ENCODE assay signal across 15 mouse cellular contexts in genomic region chr5:4538572-4538971, GRCm38 (mm10).
DNase-seq lines count a peak whose midpoint lies in the region; ATAC-seq and TF ChIP-seq lines count a peak whose summit lies in the region.
"Had no signal": no experiment of that assay in that cellular context is flagged by ENCODE, and none has a peak within 500 bp of the region (broad histone marks: within the 10 kb centered on the region; RNA-seq: fewer than 3 reads in every experiment).

No protein-coding gene starts in this region.

- ATAC-seq in hindbrain, embryonic 13.5 days (ENCODE audit: low FRiP score) = peak; percentile 77; the same call in 1 of the 2 replicates
- ATAC-seq in hindbrain, embryonic 11.5 days (ENCODE audit: low FRiP score) = no peak
- ATAC-seq in neural tube, embryonic 14.5 days (ENCODE audit: low read depth) = peak; percentile 73; the same call in 1 of the 2 replicates
- peak; percentile 64; the same call in 1 of the 2 replicates for ATAC-seq in midbrain, embryonic 14.5 days (ENCODE audit: low FRiP score, low TSS enrichment)
- no peak for ATAC-seq in liver, postnatal 0 days
- ATAC-seq: liver, embryonic 12.5 days had no signal

- no peak for DNase-seq in hindbrain, embryonic 11.5 days (ENCODE audit: low spot score)
- DNase-seq in neural tube, embryonic 10.5 days (ENCODE audit: extremely low spot score, low spot score) = no peak
- peak; percentile 49 for DNase-seq in brain, adult 2 months (ENCODE audit: low read depth, low spot score)
- DNase-seq in midbrain, embryonic 14.5 days = peak; percentile 60
- no peak for DNase-seq in liver, postnatal 0 days
- DNase-seq in spleen, postnatal 14 days (ENCODE audit: low spot score in 2 of 2) = no peak
- DNase-seq: cerebellum, adult 2 months; gastrocnemius, postnatal 25 days had no signal

- 51% methylated on average over 6 of the region's 6 CpGs for WGBS in hindbrain, embryonic 13.5 days
- 72% methylated on average over 6 of the region's 6 CpGs for WGBS in hindbrain, embryonic 11.5 days
- 61% methylated on average over 6 of the region's 6 CpGs for WGBS in neural tube, embryonic 14.5 days
- WGBS in midbrain, embryonic 14.5 days = 45% methylated on average over 6 of the region's 6 CpGs
- 78% methylated on average over 6 of the region's 6 CpGs for WGBS in liver, postnatal 0 days (ENCODE audit: insufficient replicate concordance)

- H3K4me2 ChIP-seq in hindbrain, embryonic 13.5 days = no peak overlapping the region
- H3K4me2 ChIP-seq in hindbrain, embryonic 11.5 days (replicated peaks; ENCODE audit: low read depth, low read length) = no peak overlapping the region
- H3K4me2 ChIP-seq in neural tube, embryonic 14.5 days (ENCODE audit: low read depth, low read length) = no peak overlapping the region
- H3K4me2 ChIP-seq in midbrain, embryonic 14.5 days (ENCODE audit: low read length) = no peak overlapping the region
- no peak overlapping the region for H3K4me2 ChIP-seq in liver, postnatal 0 days (ENCODE audit: low read depth, low read length)
- H3K4me2 ChIP-seq: heart, embryonic 12.5 days; liver, embryonic 12.5 days had no signal

- no peak for TF ChIP-seq CTCF in liver, postnatal 0 days (IDR thresholded peaks at IDR 0.05; ENCODE audit: low read depth)

- TF ChIP-seq EP300 in liver, postnatal 0 days (IDR thresholded peaks at IDR 0.05; ENCODE audit: low read depth) = no peak

- H3K9me3 ChIP-seq in hindbrain, embryonic 13.5 days = no peaks in the 10 kb centered on the region
- no peaks in the 10 kb centered on the region for H3K9me3 ChIP-seq in hindbrain, embryonic 11.5 days (ENCODE audit: control insufficient read depth, low read length)
- no peaks in the 10 kb centered on the region for H3K9me3 ChIP-seq in neural tube, embryonic 14.5 days (ENCODE audit: control insufficient read depth, low read length)
- H3K9me3 ChIP-seq in midbrain, embryonic 14.5 days (ENCODE audit: control insufficient read depth, low read length) = no peaks in the 10 kb centered on the region
- no peaks in the 10 kb centered on the region for H3K9me3 ChIP-seq in liver, postnatal 0 days (ENCODE audit: low read length)
- H3K9me3 ChIP-seq: embryonic facial prominence, embryonic 10.5 days; heart, embryonic 12.5 days; liver, embryonic 12.5 days had no signal

- no peaks in the 10 kb centered on the region for H3K4me1 ChIP-seq in hindbrain, embryonic 13.5 days (replicated peaks)
- no peaks in the 10 kb centered on the region for H3K4me1 ChIP-seq in hindbrain, embryonic 11.5 days (replicated peaks; ENCODE audit: control insufficient read depth, insufficient read depth, low read length)
- no peaks in the 10 kb centered on the region for H3K4me1 ChIP-seq in neural tube, embryonic 14.5 days (ENCODE audit: control insufficient read depth, insufficient read depth, low read length)
- H3K4me1 ChIP-seq in midbrain, embryonic 14.5 days (ENCODE audit: control insufficient read depth, insufficient read depth, low read length) = no peaks in the 10 kb centered on the region
- no peaks in the 10 kb centered on the region for H3K4me1 ChIP-seq in liver, postnatal 0 days (ENCODE audit: insufficient read depth)
- H3K4me1 ChIP-seq: heart, embryonic 12.5 days; liver, embryonic 12.5 days had no signal

- no peak overlapping the region for H3K27ac ChIP-seq in hindbrain, embryonic 13.5 days
- H3K27ac ChIP-seq in hindbrain, embryonic 11.5 days (ENCODE audit: low read depth, low read length) = no peak overlapping the region
- no peak overlapping the region for H3K27ac ChIP-seq in neural tube, embryonic 14.5 days (ENCODE audit: low read depth, low read length)
- no peak overlapping the region; the same call in 1 of the 2 replicates for H3K27ac ChIP-seq in midbrain, embryonic 14.5 days (replicated peaks; ENCODE audit: low read depth, low read length)
- H3K27ac ChIP-seq in liver, postnatal 0 days (ENCODE audit: low read depth) = no peak overlapping the region
- H3K27ac ChIP-seq: embryonic facial prominence, embryonic 10.5 days; liver, embryonic 12.5 days; macrophage had no signal

- no peaks in the 10 kb centered on the region for H3K36me3 ChIP-seq in hindbrain, embryonic 13.5 days
- H3K36me3 ChIP-seq in hindbrain, embryonic 11.5 days (ENCODE audit: control insufficient read depth, insufficient read depth, low read length) = no peaks in the 10 kb centered on the region
- no peaks in the 10 kb centered on the region for H3K36me3 ChIP-seq in neural tube, embryonic 14.5 days (ENCODE audit: control insufficient read depth, insufficient read depth, low read length)
- no peaks in the 10 kb centered on the region for H3K36me3 ChIP-seq in midbrain, embryonic 14.5 days (ENCODE audit: control insufficient read depth, insufficient read depth, low read length)
- no peaks in the 10 kb centered on the region for H3K36me3 ChIP-seq in liver, postnatal 0 days (replicated peaks; ENCODE audit: insufficient read depth, low read length)
- H3K36me3 ChIP-seq: embryonic facial prominence, embryonic 10.5 days; heart, embryonic 12.5 days; liver, embryonic 12.5 days had no signal

- H3K4me3 ChIP-seq in hindbrain, embryonic 13.5 days = no peak overlapping the region
- H3K4me3 ChIP-seq in hindbrain, embryonic 11.5 days (ENCODE audit: low read depth, low read length) = no peak overlapping the region
- no peak overlapping the region for H3K4me3 ChIP-seq in neural tube, embryonic 14.5 days (ENCODE audit: low read depth, low read length)
- no peak overlapping the region for H3K4me3 ChIP-seq in midbrain, embryonic 14.5 days (replicated peaks; ENCODE audit: low read depth, low read length)
- H3K4me3 ChIP-seq in liver, postnatal 0 days (ENCODE audit: low read depth, low read length) = no peak overlapping the region
- H3K4me3 ChIP-seq: embryonic facial prominence, embryonic 10.5 days; heart, embryonic 12.5 days; liver, embryonic 12.5 days; myocyte had no signal

- no peaks in the 10 kb centered on the region for H3K27me3 ChIP-seq in hindbrain, embryonic 13.5 days
- H3K27me3 ChIP-seq in hindbrain, embryonic 11.5 days (ENCODE audit: control insufficient read depth, insufficient read depth, low read length) = no peaks in the 10 kb centered on the region
- H3K27me3 ChIP-seq in neural tube, embryonic 14.5 days (ENCODE audit: control insufficient read depth, insufficient read depth, low read length) = no peaks in the 10 kb centered on the region
- H3K27me3 ChIP-seq in midbrain, embryonic 14.5 days (ENCODE audit: control insufficient read depth, insufficient read depth, low read length) = no peaks in the 10 kb centered on the region
- H3K27me3 ChIP-seq in liver, postnatal 0 days (ENCODE audit: insufficient read depth, low read length) = no peaks in the 10 kb centered on the region
- H3K27me3 ChIP-seq: heart, embryonic 12.5 days; liver, embryonic 12.5 days had no signal

- H3K9ac ChIP-seq in hindbrain, embryonic 13.5 days = no peak overlapping the region
- H3K9ac ChIP-seq in hindbrain, embryonic 11.5 days (ENCODE audit: low read depth, low read length) = no peak overlapping the region
- H3K9ac ChIP-seq in neural tube, embryonic 14.5 days (replicated peaks; ENCODE audit: low read depth, low read length) = no peak overlapping the region
- H3K9ac ChIP-seq in midbrain, embryonic 14.5 days (replicated peaks; ENCODE audit: low read length) = no peak overlapping the region
- H3K9ac ChIP-seq in liver, postnatal 0 days (replicated peaks) = no peak overlapping the region
- H3K9ac ChIP-seq: heart, embryonic 12.5 days; liver, embryonic 12.5 days had no signal

Comparison
In these comparisons a context has a peak if more than half of its experiments do, and no peak if none do; other contexts are left out.
1. ATAC-seq: peak in hindbrain, embryonic 13.5 days (single experiment), neural tube, embryonic 14.5 days (single experiment) and midbrain, embryonic 14.5 days (single experiment); none in hindbrain, embryonic 11.5 days (single experiment) and liver, postnatal 0 days (single experiment).
2. DNase-seq: peak in brain, adult 2 months (single experiment) and midbrain, embryonic 14.5 days (single experiment); none in hindbrain, embryonic 11.5 days (single experiment), neural tube, embryonic 10.5 days (single experiment), liver, postnatal 0 days (single experiment) and spleen, postnatal 14 days (0 of 2).